Mouse (Mus musculus): ENCODE measurements around the gene Wdr74. TPM values are rescaled to one million over a fixed set of nuclear protein-coding genes. Genes with fewer than 3 reads are reported as not detected.

Gene Wdr74
- total and polyA plus RNA-seq, 2 experiments from 2014 or later: 36.6 to 45.8 TPM

DNA sequence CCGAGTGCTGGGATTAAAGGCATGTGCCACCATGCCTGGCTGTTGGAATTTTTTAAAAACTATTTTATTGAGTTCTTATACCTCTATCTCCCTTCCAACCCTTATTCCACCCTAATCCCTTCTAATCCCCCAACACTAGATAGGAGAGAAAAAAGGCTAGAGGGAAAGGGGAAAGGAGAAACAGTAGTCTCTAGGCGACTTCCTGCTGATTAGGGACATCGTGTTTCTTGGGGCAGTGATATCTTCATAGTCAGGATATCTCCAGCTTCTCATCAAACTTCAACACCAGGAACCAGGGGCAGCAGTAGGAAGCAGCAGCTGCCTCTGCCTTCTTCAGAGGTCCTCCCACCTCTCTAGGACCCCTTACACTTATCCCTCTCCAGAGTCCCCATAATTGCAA lies 1.3 kb upstream of the Wdr74 start:
- no peaks in the 10 kb centered on the region for H3K27me3 ChIP-seq (ENCODE audit: control insufficient read depth, insufficient read depth, low read length)
- DNase-seq (ENCODE audit: low spot score): no peak
- ATAC-seq (ENCODE audit: insufficient read depth, low read depth): no peak
- WGBS: 50% methylated on average over 3 of the region's 3 CpGs
- no peak overlapping the region for H3K4me3 ChIP-seq (ENCODE audit: low read depth, low read length)
- no peak overlapping the region for H3K4me2 ChIP-seq (ENCODE audit: low read depth, low read length)
- no peaks in the 10 kb centered on the region for H3K9me3 ChIP-seq (replicated peaks; ENCODE audit: control insufficient read depth, low read length)
- no peak overlapping the region for H3K27ac ChIP-seq (ENCODE audit: low read depth)
- TF ChIP-seq CTCF (IDR thresholded peaks at IDR 0.05; ENCODE audit: low read depth) (no peak), EP300 (IDR thresholded peaks at IDR 0.05; ENCODE audit: low read depth) (no peak)
- H3K36me3 ChIP-seq (replicated peaks; ENCODE audit: control insufficient read depth, insufficient read depth, low read length): peaks cover 17% of the 10 kb centered on the region
- H3K4me1 ChIP-seq (ENCODE audit: control insufficient read depth, insufficient read depth): peaks cover 5% of the 10 kb centered on the region; the same call in 1 of the 2 replicates
- H3K9ac ChIP-seq (replicated peaks; ENCODE audit: low read depth, low read length): no peak overlapping the region

GRCm38 (mm10) chr19:8736160-8736467 lies 487 bp downstream of the Wdr74 start:
- Histone ChIP-seq H3K4me3 (ENCODE audit: low read depth, low read length) (peak overlapping the region; percentile 80), H3K27ac (ENCODE audit: low read depth) (peak overlapping the region; percentile 70), H3K4me2 (ENCODE audit: low read depth, low read length) (peak overlapping the region; percentile 92), H3K4me1 (ENCODE audit: control insufficient read depth, insufficient read depth) (peaks cover 5% of the 10 kb centered on the region), H3K9ac (replicated peaks; ENCODE audit: low read depth, low read length) (peak overlapping the region; percentile 74), H3K27me3 (ENCODE audit: control insufficient read depth, insufficient read depth, low read length) (no peaks in the 10 kb centered on the region), H3K9me3 (replicated peaks; ENCODE audit: control insufficient read depth, low read length) (no peaks in the 10 kb centered on the region), H3K36me3 (replicated peaks; ENCODE audit: control insufficient read depth, insufficient read depth, low read length) (peaks cover 26% of the 10 kb centered on the region)
- WGBS: 3% methylated on average over 11 of the region's 11 CpGs
- no peak for TF ChIP-seq CTCF (IDR thresholded peaks at IDR 0.05; ENCODE audit: low read depth)
- TF ChIP-seq EP300 (IDR thresholded peaks at IDR 0.05; ENCODE audit: low read depth): no peak
- DNase-seq (ENCODE audit: low spot score) (no peak), ATAC-seq (ENCODE audit: insufficient read depth, low read depth) (peak; percentile 37)

DNA sequence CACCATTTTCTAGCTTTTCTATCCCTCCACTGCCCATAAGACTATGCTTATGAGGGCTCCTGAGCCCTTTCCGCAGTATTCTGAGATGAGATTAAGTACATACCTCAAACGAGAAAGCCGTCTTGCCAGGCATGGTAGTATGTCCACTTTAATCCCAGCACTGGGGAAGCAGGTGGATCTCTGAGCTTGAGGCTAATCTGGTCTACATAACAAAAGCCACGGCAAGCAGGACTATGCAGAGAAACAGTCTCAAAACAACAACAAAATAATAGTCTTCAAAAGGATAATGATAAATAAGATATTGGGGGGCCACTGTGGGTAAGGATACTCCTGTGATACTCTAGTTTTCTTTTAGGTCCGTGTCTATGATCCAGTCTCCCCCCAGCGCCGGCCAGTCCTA lies 3.3 kb downstream of the Wdr74 start:
- no peak overlapping the region for H3K4me2 ChIP-seq (ENCODE audit: low read depth, low read length)
- H3K36me3 ChIP-seq (replicated peaks; ENCODE audit: control insufficient read depth, insufficient read depth, low read length): peaks cover 39% of the 10 kb centered on the region
- H3K27ac ChIP-seq (ENCODE audit: low read depth): no peak overlapping the region
- no peak overlapping the region for H3K9ac ChIP-seq (replicated peaks; ENCODE audit: low read depth, low read length)
- no peak for TF ChIP-seq CTCF (IDR thresholded peaks at IDR 0.05; ENCODE audit: low read depth)
- no peak for TF ChIP-seq EP300 (IDR thresholded peaks at IDR 0.05; ENCODE audit: low read depth)
- no peak overlapping the region for H3K4me3 ChIP-seq (ENCODE audit: low read depth, low read length)
- H3K9me3 ChIP-seq (replicated peaks; ENCODE audit: control insufficient read depth, low read length): no peaks in the 10 kb centered on the region
- DNase-seq (ENCODE audit: low spot score) (no peak), ATAC-seq (ENCODE audit: insufficient read depth, low read depth) (no peak)
- WGBS: 87% methylated on average over 7 of the region's 7 CpGs
- no peaks in the 10 kb centered on the region for H3K27me3 ChIP-seq (ENCODE audit: control insufficient read depth, insufficient read depth, low read length)
- H3K4me1 ChIP-seq (ENCODE audit: control insufficient read depth, insufficient read depth): peaks cover 17% of the 10 kb centered on the region

DNA sequence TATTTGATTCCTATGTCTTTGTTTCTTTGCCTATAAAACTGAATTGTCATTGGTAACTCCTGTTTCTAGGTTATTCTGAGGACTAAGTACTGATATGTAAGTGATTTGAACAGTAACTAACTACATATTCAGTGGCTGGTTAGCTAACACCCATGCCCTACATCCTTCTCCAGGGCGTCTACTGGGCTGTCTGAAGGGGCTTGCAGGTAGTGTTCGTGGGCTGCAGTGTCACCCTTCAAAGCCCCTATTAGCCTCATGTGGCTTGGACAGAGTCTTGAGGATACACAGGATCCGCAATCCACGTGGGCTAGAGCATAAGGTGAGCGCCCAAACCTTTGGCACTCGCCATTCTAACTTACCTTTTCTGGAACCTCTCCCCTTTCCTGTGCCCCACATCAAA lies 4.0 kb downstream of the Wdr74 start:
- Histone ChIP-seq H3K9me3 (replicated peaks; ENCODE audit: control insufficient read depth, low read length) (no peaks in the 10 kb centered on the region), H3K27ac (ENCODE audit: low read depth) (no peak overlapping the region), H3K9ac (replicated peaks; ENCODE audit: low read depth, low read length) (no peak overlapping the region), H3K4me2 (ENCODE audit: low read depth, low read length) (no peak overlapping the region), H3K36me3 (replicated peaks; ENCODE audit: control insufficient read depth, insufficient read depth, low read length) (peaks cover 45% of the 10 kb centered on the region), H3K27me3 (ENCODE audit: control insufficient read depth, insufficient read depth, low read length) (no peaks in the 10 kb centered on the region), H3K4me1 (ENCODE audit: control insufficient read depth, insufficient read depth) (peaks cover 17% of the 10 kb centered on the region), H3K4me3 (ENCODE audit: low read depth, low read length) (no peak overlapping the region)
- DNase-seq (ENCODE audit: low spot score) (no peak), ATAC-seq (ENCODE audit: insufficient read depth, low read depth) (no peak)
- WGBS: 86% methylated on average over 6 of the region's 6 CpGs
- TF ChIP-seq CTCF (IDR thresholded peaks at IDR 0.05; ENCODE audit: low read depth): no peak
- no peak for TF ChIP-seq EP300 (IDR thresholded peaks at IDR 0.05; ENCODE audit: low read depth)

DNA sequence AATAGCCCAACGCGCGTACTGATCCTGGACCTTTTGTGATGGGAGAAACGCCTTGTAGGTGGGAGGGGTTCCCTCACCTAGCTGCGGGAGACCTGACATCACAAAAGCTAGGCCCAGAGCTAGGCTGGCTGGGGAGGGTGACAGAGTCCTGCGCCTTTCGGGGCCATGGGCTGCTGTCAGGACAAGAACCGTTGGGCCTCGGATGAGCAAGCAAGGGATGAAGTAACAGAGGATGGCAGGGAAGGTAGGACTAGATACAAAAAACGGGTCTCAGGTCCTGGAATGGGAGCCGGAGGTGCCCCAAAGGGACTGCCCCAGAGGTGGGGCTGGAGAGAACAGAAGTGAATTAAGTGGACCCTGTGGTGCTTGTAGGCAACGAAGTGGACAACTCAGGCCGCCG lies 5.0 kb downstream of the Wdr74 start, which contains the start of gene 1700092M07Rik:
1700092M07Rik (plus strand) TSS at position 116 of the 400 bp plus-strand sequence.
- 70% methylated on average over 14 of the region's 14 CpGs for WGBS
- Histone ChIP-seq H3K4me2 (ENCODE audit: low read depth, low read length) (peak within 1 kb of the TSS; percentile 93), H3K4me1 (ENCODE audit: control insufficient read depth, insufficient read depth) (peaks cover 12% of the 10 kb centered on the region), H3K27ac (ENCODE audit: low read depth) (peak within 1 kb of the TSS; percentile 97), H3K27me3 (ENCODE audit: control insufficient read depth, insufficient read depth, low read length) (no peaks in the 10 kb centered on the region), H3K4me3 (ENCODE audit: low read depth, low read length) (peak within 1 kb of the TSS; percentile 85), H3K36me3 (replicated peaks; ENCODE audit: control insufficient read depth, insufficient read depth, low read length) (peaks cover 54% of the 10 kb centered on the region), H3K9me3 (replicated peaks; ENCODE audit: control insufficient read depth, low read length) (no peaks in the 10 kb centered on the region), H3K9ac (replicated peaks; ENCODE audit: low read depth, low read length) (peak within 1 kb of the TSS; percentile 89)
- ATAC-seq (ENCODE audit: insufficient read depth, low read depth) (no peak), DNase-seq (ENCODE audit: low spot score) (no peak)
- TF ChIP-seq EP300 (IDR thresholded peaks at IDR 0.05; ENCODE audit: low read depth): no peak
- TF ChIP-seq CTCF (IDR thresholded peaks at IDR 0.05; ENCODE audit: low read depth): no peak

DNA sequence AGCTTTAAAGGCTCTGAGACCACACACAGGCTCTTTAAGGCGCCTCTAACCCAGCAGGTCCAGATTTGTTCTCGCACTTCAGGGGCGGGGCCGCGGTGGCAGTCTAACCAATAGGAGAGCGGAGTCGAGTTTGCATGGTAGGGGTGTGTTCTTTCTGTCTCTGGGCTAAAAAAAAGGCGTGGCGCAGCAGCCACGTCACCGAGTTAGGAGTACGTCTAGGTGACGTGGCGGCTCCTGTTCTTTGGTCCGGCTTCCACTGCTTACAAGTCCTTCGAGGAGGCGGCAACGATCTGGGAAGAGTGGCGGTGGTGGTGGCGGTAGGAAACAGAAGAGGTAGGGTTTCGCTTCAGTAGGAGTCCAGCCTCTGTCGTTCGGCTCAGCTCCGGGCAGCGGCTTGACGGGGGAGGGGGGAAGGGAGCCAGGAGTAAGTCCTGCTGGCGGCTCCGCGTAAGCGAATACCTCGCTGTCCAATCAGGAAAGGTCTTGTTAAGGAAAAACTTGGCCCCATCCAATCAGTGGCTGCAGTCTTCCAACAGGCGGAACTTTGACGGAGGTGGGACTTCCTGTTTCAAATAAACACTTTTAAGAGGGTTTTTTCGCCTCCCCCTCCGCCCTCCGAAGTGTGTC lies 5.7 kb downstream of the Wdr74 start, which contains the start of gene Stx5a:
Stx5a (plus strand) TSS at position 171 of the 627 bp plus-strand sequence.
- Histone ChIP-seq H3K4me3 (ENCODE audit: low read depth, low read length) (peak within 1 kb of the TSS; percentile 85), H3K36me3 (replicated peaks; ENCODE audit: control insufficient read depth, insufficient read depth, low read length) (peaks cover 62% of the 10 kb centered on the region), H3K9me3 (replicated peaks; ENCODE audit: control insufficient read depth, low read length) (no peaks in the 10 kb centered on the region), H3K4me2 (ENCODE audit: low read depth, low read length) (peak within 1 kb of the TSS; percentile 93), H3K9ac (replicated peaks; ENCODE audit: low read depth, low read length) (peak within 1 kb of the TSS; percentile 89), H3K4me1 (ENCODE audit: control insufficient read depth, insufficient read depth) (peaks cover 12% of the 10 kb centered on the region), H3K27me3 (ENCODE audit: control insufficient read depth, insufficient read depth, low read length) (no peaks in the 10 kb centered on the region), H3K27ac (ENCODE audit: low read depth) (peak within 1 kb of the TSS; percentile 97)
- TF ChIP-seq CTCF (IDR thresholded peaks at IDR 0.05; ENCODE audit: low read depth) (no peak), EP300 (IDR thresholded peaks at IDR 0.05; ENCODE audit: low read depth) (peak; percentile 82; the same call in 1 of the 2 replicates)
- WGBS: under 1% methylated on average over 36 of the region's 36 CpGs
- DNase-seq (ENCODE audit: low spot score) (peak; percentile 99), ATAC-seq (ENCODE audit: insufficient read depth, low read depth) (peak; percentile 97)

Data from heart, postnatal 0 days (tissue).